Mouse (Mus musculus): ENCODE data around the gene Echdc3. TPM values are rescaled to one million over a fixed set of nuclear protein-coding genes. Genes with fewer than 3 reads are reported as not detected.
A peak's percentile ranks its signal among the peaks of the same experiment; 100 is the strongest.

Echdc3 gene
- polyA plus RNA-seq, 1 experiment from 2014 or later = 1.8 TPM

DNA sequence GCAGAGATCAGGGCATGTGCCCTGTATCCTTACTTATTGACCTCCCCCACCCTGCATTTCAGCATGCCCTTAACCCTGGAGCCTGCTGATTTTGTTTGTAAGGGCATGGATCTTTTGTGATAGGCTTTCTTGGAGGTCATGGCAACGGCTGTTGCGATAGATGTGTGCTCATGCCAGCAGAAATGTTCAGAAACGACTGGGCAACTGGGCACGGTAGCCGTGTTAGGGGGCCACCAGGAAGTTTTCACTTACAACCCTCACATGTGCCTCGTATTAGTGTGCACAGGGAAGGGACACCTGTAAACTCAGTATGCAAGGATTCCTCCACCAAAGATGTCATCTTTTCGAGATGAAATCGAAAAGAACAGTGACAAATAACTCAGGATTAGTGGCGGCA lies 508 bp downstream of the Echdc3 start:
- Histone ChIP-seq H3K27me3 (0 out of 2 replicates have a peak, but pooled peaks cover 3% of the 10 kb centered on the region), H3K27ac (peak overlapping the region; percentile 73; the same call in 1 of the 2 replicates), H3K4me1 (replicated peaks) (peaks cover 18% of the 10 kb centered on the region), H3K9ac (peak overlapping the region; percentile 72), H3K9me3 (no peaks in the 10 kb centered on the region), H3K4me3 (peak overlapping the region; percentile 44), H3K36me3 (no peaks in the 10 kb centered on the region), H3K4me2 (peak overlapping the region; percentile 64)
- 31% methylated on average over 9 of the region's 9 CpGs for WGBS
- ATAC-seq (ENCODE audit: low FRiP score) = peak; percentile 52

- Histone ChIP-seq H3K36me3 (no peaks in the 10 kb centered on the region), H3K4me1 (replicated peaks) (peaks cover 18% of the 10 kb centered on the region), H3K4me3 (no peak overlapping the region), H3K9ac (no peak overlapping the region), H3K27me3 (0 out of 2 replicates have a peak, but pooled peaks cover 3% of the 10 kb centered on the region), H3K27ac (no peak overlapping the region), H3K4me2 (no peak overlapping the region), H3K9me3 (no peaks in the 10 kb centered on the region)
- no peak for ATAC-seq (ENCODE audit: low FRiP score)
- WGBS = 78% methylated on average over 6 of the region's 6 CpGs
Observed at GRCm38 (mm10) chr2:6210840-6211239, 2.0 kb downstream of the Echdc3 start.

DNA sequence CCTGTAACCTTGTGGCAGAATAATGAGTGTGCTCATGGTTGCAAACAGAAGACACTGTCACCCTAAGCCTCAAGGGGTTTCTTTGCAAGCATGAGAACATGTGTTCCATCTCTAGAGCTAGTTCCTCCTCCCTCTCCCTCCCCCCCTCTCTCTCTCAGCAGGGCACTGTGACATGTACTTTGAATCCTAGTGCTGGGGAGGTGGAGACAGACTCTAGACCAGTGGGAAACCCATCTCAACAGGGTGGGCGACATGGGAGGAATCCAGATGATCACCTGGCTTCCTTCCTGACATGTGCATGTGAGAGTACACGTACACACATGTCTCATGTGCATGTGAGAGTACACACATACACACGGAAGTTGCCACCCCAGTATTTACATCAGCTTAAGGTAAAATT lies 3.1 kb downstream of the Echdc3 start:
- no peak overlapping the region for H3K9ac ChIP-seq
- no peak overlapping the region for H3K4me3 ChIP-seq
- no peak overlapping the region for H3K27ac ChIP-seq
- peaks cover 18% of the 10 kb centered on the region for H3K4me1 ChIP-seq (replicated peaks)
- ATAC-seq (ENCODE audit: low FRiP score) = no peak
- no peak overlapping the region for H3K4me2 ChIP-seq
- no peaks in the 10 kb centered on the region for H3K9me3 ChIP-seq
- no peaks in the 10 kb centered on the region for H3K36me3 ChIP-seq
- WGBS = 86% methylated on average over 3 of the region's 3 CpGs
- H3K27me3 ChIP-seq = 0 out of 2 replicates have a peak, but pooled peaks cover 1% of the 10 kb centered on the region

GRCm38 (mm10) chr2:6209116-6209515 lies 3.7 kb downstream of the Echdc3 start:
- Histone ChIP-seq H3K27me3 (no peaks in the 10 kb centered on the region), H3K9me3 (no peaks in the 10 kb centered on the region), H3K9ac (no peak overlapping the region), H3K36me3 (no peaks in the 10 kb centered on the region), H3K4me2 (no peak overlapping the region), H3K4me1 (replicated peaks) (peaks cover 18% of the 10 kb centered on the region), H3K27ac (no peak overlapping the region), H3K4me3 (no peak overlapping the region)
- ATAC-seq (ENCODE audit: low FRiP score) = no peak
- 77% methylated on average over 11 of the region's 11 CpGs for WGBS

GRCm38 (mm10) chr2:6207736-6208135 lies 5.1 kb downstream of the Echdc3 start:
- no peaks in the 10 kb centered on the region for H3K9me3 ChIP-seq
- no peak for ATAC-seq (ENCODE audit: low FRiP score)
- H3K4me1 ChIP-seq (replicated peaks) = peaks cover 7% of the 10 kb centered on the region
- H3K27ac ChIP-seq = no peak overlapping the region
- no peaks in the 10 kb centered on the region for H3K27me3 ChIP-seq
- WGBS = 86% methylated on average over 2 of the region's 2 CpGs
- no peaks in the 10 kb centered on the region for H3K36me3 ChIP-seq
- no peak overlapping the region for H3K4me3 ChIP-seq
- no peak overlapping the region for H3K9ac ChIP-seq
- H3K4me2 ChIP-seq = no peak overlapping the region

DNA sequence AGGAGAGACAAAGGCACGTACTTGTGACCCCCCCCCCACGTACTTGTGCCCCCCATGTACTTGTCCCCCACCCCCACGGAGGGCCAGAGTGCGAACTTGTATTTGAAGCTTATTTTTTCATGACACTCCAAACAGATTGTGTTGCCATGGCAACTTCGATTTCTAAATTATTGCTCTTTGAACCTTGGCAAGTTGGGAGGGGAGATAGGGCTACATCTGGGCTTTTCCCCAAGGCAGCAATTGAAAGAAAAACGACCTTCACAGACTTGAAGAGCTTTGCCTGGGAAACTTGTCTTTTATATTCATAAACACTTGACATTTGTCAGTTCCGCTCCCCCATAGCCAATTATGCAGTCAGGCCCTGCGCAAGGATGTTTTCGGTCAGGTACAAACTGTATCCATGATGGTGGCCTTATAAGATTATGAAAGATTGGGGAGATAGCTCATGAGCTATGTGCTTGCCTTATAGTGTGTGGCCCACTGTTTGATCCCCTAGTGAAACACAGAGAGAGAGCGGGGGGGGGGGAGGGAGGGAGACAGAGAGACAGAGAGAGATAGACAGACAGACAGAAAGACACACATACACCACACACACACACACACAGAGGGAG lies 16.4 kb downstream of the Echdc3 start:
- no peak overlapping the region for H3K4me3 ChIP-seq
- H3K4me2 ChIP-seq = no peak overlapping the region
- ATAC-seq (ENCODE audit: low FRiP score) = no peak
- H3K4me1 ChIP-seq (replicated peaks) = peaks cover 29% of the 10 kb centered on the region
- H3K36me3 ChIP-seq = no peaks in the 10 kb centered on the region
- WGBS = 28% methylated on average over 9 of the region's 10 CpGs
- H3K9me3 ChIP-seq = no peaks in the 10 kb centered on the region
- no peak overlapping the region for H3K9ac ChIP-seq
- H3K27ac ChIP-seq = no peak overlapping the region
- H3K27me3 ChIP-seq = 0 out of 2 replicates have a peak, but pooled peaks cover 2% of the 10 kb centered on the region

GRCm38 (mm10) chr2:6195468-6196239 lies 17.2 kb downstream of the Echdc3 start:
- Histone ChIP-seq H3K36me3 (no peaks in the 10 kb centered on the region), H3K27ac (no peak overlapping the region), H3K9me3 (no peaks in the 10 kb centered on the region), H3K27me3 (0 out of 2 replicates have a peak, but pooled peaks cover 2% of the 10 kb centered on the region), H3K4me3 (no peak overlapping the region), H3K4me2 (no peak overlapping the region), H3K9ac (no peak overlapping the region), H3K4me1 (replicated peaks) (peaks cover 29% of the 10 kb centered on the region)
- WGBS = 72% methylated on average over 15 of the region's 15 CpGs
- no peak for ATAC-seq (ENCODE audit: low FRiP score)

DNA sequence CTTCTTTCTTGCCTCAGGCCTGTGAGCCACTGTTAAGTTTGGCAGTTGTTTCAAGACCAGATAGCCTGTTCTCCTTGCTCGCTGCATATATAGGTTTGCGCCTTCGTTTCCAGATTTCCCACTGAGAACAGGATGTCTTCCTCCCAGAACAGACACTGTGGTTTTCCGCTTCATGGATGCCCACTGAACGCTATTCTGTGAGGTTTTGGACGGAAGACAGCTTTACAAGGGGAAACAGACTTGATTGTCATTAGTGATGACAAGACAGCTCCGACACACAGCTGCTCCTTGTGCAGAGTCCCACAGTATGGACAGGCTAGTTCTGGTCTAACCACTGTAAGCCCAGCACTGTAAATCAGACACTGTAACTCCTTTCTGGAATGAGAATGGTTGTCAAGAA lies 18.3 kb downstream of the Echdc3 start:
- H3K36me3 ChIP-seq = no peaks in the 10 kb centered on the region
- H3K9ac ChIP-seq = no peak overlapping the region
- H3K4me2 ChIP-seq = no peak overlapping the region
- no peak for ATAC-seq (ENCODE audit: low FRiP score)
- peak overlapping the region; percentile 4; the same call in 1 of the 2 replicates for H3K27ac ChIP-seq
- no peak overlapping the region for H3K4me3 ChIP-seq
- 65% methylated on average over 7 of the region's 7 CpGs for WGBS
- H3K27me3 ChIP-seq = 0 out of 2 replicates have a peak, but pooled peaks cover 2% of the 10 kb centered on the region
- peaks cover 29% of the 10 kb centered on the region for H3K4me1 ChIP-seq (replicated peaks)
- H3K9me3 ChIP-seq = no peaks in the 10 kb centered on the region

GRCm38 (mm10) chr2:6193591-6193973 lies 19.3 kb downstream of the Echdc3 start:
- no peak overlapping the region for H3K4me3 ChIP-seq
- 0 out of 2 replicates have a peak, but pooled peaks have one; percentile 4 for ATAC-seq (ENCODE audit: low FRiP score)
- no peaks in the 10 kb centered on the region for H3K36me3 ChIP-seq
- H3K4me1 ChIP-seq (replicated peaks) = peaks cover 29% of the 10 kb centered on the region
- H3K4me2 ChIP-seq = no peak overlapping the region
- 67% methylated on average over 10 of the region's 10 CpGs for WGBS
- H3K27me3 ChIP-seq = 0 out of 2 replicates have a peak, but pooled peaks cover 2% of the 10 kb centered on the region
- H3K9me3 ChIP-seq = no peaks in the 10 kb centered on the region
- no peak overlapping the region for H3K9ac ChIP-seq
- no peak overlapping the region for H3K27ac ChIP-seq

DNA sequence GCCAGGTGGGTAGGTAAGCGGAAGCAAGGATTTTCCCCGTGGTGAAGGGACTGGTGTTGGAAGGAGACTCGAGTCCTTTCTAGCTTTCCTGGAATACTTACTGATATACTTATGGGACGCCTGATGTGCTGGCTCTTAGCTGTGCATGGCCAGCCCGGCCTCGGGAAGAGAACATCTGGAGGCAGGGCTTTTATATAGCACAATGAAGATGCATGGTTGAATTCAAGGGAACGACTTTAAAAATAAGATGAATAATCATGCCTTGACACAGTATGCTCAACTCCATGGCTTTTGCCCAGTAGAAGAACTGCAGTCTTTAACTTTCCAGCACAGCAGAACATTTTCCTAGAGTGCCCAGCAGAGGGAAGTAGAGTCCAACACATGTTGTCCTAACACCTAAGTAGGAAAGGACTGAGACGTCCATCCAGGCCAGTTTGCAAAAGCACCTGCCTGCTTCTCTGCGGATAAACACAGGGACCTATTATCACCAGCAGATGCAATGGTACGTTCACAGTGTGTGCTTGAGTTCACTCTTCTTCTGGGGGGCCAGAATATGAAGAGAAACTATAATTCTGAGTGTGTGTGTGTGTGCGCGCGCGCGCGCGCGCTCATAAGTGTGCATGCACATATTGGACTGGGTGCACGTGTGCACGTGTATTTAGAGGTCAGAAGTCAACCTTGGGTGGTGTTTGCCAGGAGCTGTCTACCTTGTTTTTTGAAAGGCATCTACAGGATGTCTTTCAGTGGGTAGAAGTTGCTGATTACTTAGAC lies 19.8 kb downstream of the Echdc3 start:
- 74% methylated on average over 20 of the region's 20 CpGs for WGBS
- H3K9ac ChIP-seq = no peak overlapping the region
- peak; percentile 58 for ATAC-seq (ENCODE audit: low FRiP score)
- 0 out of 2 replicates have a peak, but pooled peaks cover 2% of the 10 kb centered on the region for H3K27me3 ChIP-seq
- no peak overlapping the region for H3K4me2 ChIP-seq
- H3K4me3 ChIP-seq = no peak overlapping the region
- no peaks in the 10 kb centered on the region for H3K9me3 ChIP-seq
- peaks cover 29% of the 10 kb centered on the region for H3K4me1 ChIP-seq (replicated peaks)
- H3K27ac ChIP-seq = no peak overlapping the region
- H3K36me3 ChIP-seq = no peaks in the 10 kb centered on the region

DNA sequence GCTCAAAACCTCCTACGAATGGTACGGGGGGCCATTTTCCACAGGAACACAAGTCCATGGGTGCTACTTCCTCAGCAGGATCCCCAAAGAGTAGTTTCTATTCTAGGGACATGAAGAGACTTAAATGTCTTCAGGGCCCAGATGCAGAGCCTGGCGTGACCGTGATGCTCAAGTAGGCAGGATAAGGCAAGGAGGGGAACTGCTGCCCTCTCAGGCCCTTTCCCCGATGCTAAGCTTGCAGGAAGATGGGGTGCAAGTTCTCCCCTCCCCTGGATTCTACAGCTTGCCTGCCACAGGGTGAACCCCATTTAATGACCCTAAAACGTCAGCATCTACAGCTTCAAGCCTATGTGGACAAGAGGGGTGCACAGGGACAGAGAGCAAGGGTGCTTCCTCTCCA lies 22.8 kb downstream of the Echdc3 start:
- Histone ChIP-seq H3K36me3 (no peaks in the 10 kb centered on the region), H3K4me3 (no peak overlapping the region), H3K4me2 (no peak overlapping the region), H3K9ac (no peak overlapping the region), H3K27ac (no peak overlapping the region), H3K27me3 (0 out of 2 replicates have a peak, but pooled peaks cover 2% of the 10 kb centered on the region), H3K9me3 (peaks cover 3% of the 10 kb centered on the region; the same call in 1 of the 2 replicates), H3K4me1 (replicated peaks) (peaks cover 21% of the 10 kb centered on the region)
- 94% methylated on average over 6 of the region's 6 CpGs for WGBS
- no peak for ATAC-seq (ENCODE audit: low FRiP score)

DNA sequence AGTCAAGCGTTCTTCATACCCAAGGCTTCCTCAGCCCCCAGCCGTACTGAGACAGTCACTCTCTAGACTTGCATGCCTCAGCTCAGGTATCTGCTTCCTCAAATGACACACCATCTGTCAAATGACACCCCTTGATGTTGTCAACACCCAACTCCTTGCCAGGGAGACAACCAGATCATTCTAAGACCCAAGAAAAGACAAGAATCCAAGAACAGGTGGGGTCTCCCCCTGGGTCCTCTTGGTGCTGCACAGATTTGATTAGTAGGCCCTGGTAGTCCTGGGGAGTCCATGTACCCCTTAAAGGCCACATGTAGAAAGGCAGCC lies 23.2 kb downstream of the Echdc3 start:
- peaks cover 17% of the 10 kb centered on the region for H3K4me1 ChIP-seq (replicated peaks)
- no peak overlapping the region for H3K4me3 ChIP-seq
- no peak overlapping the region for H3K9ac ChIP-seq
- no peaks in the 10 kb centered on the region for H3K36me3 ChIP-seq
- ATAC-seq (ENCODE audit: low FRiP score) = no peak
- peaks cover 7% of the 10 kb centered on the region for H3K9me3 ChIP-seq
- H3K27me3 ChIP-seq = 0 out of 2 replicates have a peak, but pooled peaks cover 2% of the 10 kb centered on the region
- no peak overlapping the region for H3K4me2 ChIP-seq
- H3K27ac ChIP-seq = no peak overlapping the region
- 93% methylated on average over 2 of the region's 2 CpGs for WGBS
